Mouse (Mus musculus) heart, embryonic 11.5 days (tissue): ENCODE results near the gene Trio. TPM values are rescaled to one million over a fixed set of nuclear protein-coding genes. Genes with fewer than 3 reads are reported as not detected.

Experiments used
- ATAC-seq: fragments of 200-750 bp; cut with Nextera tagmentation; replicated peaks from 2 replicates; pipeline ENCODE4 v1.8.0; 2017; ENCODE audit warnings: moderate library complexity; ENCODE audit not compliant: insufficient number of reproducible peaks, low FRiP score, low TSS enrichment
- H3K27ac ChIP-seq: fragments of 300-500 bp; sonication (generic); 2 replicates; pipeline ENCODE4 v1.5.1; 2014; ENCODE audit warnings: mild to moderate bottlenecking, low read depth, low read length
- H3K27me3 ChIP-seq: fragments of 300-500 bp; sonication (generic); 2 replicates; pipeline ENCODE4 v1.6.1; 2014; ENCODE audit warnings: mild to moderate bottlenecking, low read length, mixed read lengths; ENCODE audit not compliant: control insufficient read depth, insufficient read depth
- H3K36me3 ChIP-seq: fragments of 300-500 bp; sonication (generic); 2 replicates; pipeline ENCODE4 v1.6.1; 2014; ENCODE audit warnings: mild to moderate bottlenecking, low read length, moderate library complexity, mixed read lengths; ENCODE audit not compliant: control insufficient read depth, insufficient read depth
- H3K4me1 ChIP-seq: fragments of 300-500 bp; sonication (generic); 2 replicates; pipeline ENCODE4 v1.6.1; 2014; ENCODE audit warnings: low read length; ENCODE audit not compliant: control insufficient read depth, insufficient read depth
- H3K4me2 ChIP-seq: fragments of 300-500 bp; sonication (generic); 2 replicates; pipeline ENCODE4 v1.6.1; 2014; ENCODE audit warnings: mild to moderate bottlenecking, moderate library complexity
- H3K4me3 ChIP-seq: fragments of 300-500 bp; sonication (generic); 2 replicates; pipeline ENCODE4 v1.5.1; 2014; ENCODE audit warnings: low read depth, low read length
- H3K9ac ChIP-seq: fragments of 300-500 bp; sonication (generic); 2 replicates; pipeline ENCODE4 v1.6.1; 2014; ENCODE audit warnings: mild to moderate bottlenecking, low read depth, low read length, moderate library complexity
- H3K9me3 ChIP-seq: fragments of 300-500 bp; sonication (generic); replicated peaks from 2 replicates; pipeline ENCODE4 v1.6.1; 2016; ENCODE audit warnings: low read length; ENCODE audit not compliant: control insufficient read depth
- WGBS: fragments of 180-500 bp; shearing (Covaris S2); extraction: QIAGEN DNeasy Blood & Tissue Kit; methylation state at CpG from one replicate; pipeline ENCODE4 v1.1.7; 2014; ENCODE audit not compliant: insufficient replicate concordance; 5-methylcytosine and 5-hydroxymethylcytosine counted together
- polyA plus RNA-seq: library from polyadenylated mRNA; unstranded; fragments of >200 nt; fragmentation: Nextera tagmentation; extraction: Ambion mirVana; gene quantifications from 2 replicates; pipeline ENCODE4 v1.2.1, GENCODE M21; 2014

Trio gene
- polyA plus RNA-seq, 1 experiment from 2014 or later, result 28.5 TPM

DNA sequence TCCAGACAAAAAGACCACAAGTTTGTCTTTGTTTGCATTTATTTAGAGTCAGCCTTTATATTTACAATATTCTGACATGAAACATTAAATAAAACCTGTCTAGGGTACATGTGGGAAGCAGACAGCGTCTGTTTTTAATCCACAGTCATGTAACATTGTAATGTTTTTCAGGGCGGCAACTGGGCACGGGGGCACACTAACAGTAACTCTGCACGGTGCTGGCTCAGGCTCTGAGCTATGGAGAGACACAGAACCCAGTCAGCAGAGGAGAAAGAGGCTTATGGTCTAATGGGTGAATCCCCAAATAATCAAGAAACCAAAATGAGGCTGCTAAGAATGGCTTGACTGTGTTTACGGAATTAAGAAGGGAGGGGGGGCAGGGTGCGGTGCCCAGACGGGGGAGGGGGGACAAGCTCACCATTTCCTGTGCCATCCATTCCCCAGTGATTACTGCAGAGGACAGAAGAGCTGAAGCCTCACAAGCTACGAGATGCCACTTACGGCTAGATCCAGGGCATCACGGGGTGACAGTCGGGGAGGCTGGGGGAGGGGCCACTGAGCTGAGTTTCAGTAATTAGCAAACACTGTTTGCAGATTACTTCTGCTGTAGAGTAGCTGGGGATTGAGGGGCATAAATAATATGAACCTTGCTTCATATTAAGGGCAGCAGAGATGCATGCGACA is 255.0 kb downstream of the Trio start:
- Histone ChIP-seq H3K36me3 (peaks cover 31% of the 10 kb centered on the region), H3K9me3 (no peaks in the 10 kb centered on the region), H3K27me3 (no peaks in the 10 kb centered on the region), H3K4me3 (no peak overlapping the region), H3K9ac (no peak overlapping the region), H3K27ac (no peak overlapping the region), H3K4me2 (no peak overlapping the region), H3K4me1 (peaks cover 4% of the 10 kb centered on the region)
- 72% methylated on average over 12 of the region's 12 CpGs for WGBS
- no peak for ATAC-seq

GRCm38 (mm10) chr15:27761416-27761815 is 264.2 kb downstream of the Trio start:
- no peak overlapping the region for H3K27ac ChIP-seq
- H3K36me3 ChIP-seq, result peaks cover 27% of the 10 kb centered on the region
- H3K4me1 ChIP-seq, result no peaks in the 10 kb centered on the region
- H3K9ac ChIP-seq, result no peak overlapping the region
- no peak overlapping the region for H3K4me2 ChIP-seq
- 83% methylated on average over 3 of the region's 3 CpGs for WGBS
- no peaks in the 10 kb centered on the region for H3K27me3 ChIP-seq
- no peak for ATAC-seq
- no peak overlapping the region for H3K4me3 ChIP-seq
- H3K9me3 ChIP-seq, result no peaks in the 10 kb centered on the region

GRCm38 (mm10) chr15:27760655-27761054 is 265.0 kb downstream of the Trio start:
- H3K4me2 ChIP-seq, result no peak overlapping the region
- ATAC-seq, result no peak
- H3K27ac ChIP-seq, result no peak overlapping the region
- no peaks in the 10 kb centered on the region for H3K27me3 ChIP-seq
- no peak overlapping the region for H3K4me3 ChIP-seq
- no peak overlapping the region for H3K9ac ChIP-seq
- peaks cover 32% of the 10 kb centered on the region for H3K36me3 ChIP-seq
- no peaks in the 10 kb centered on the region for H3K4me1 ChIP-seq
- H3K9me3 ChIP-seq, result no peaks in the 10 kb centered on the region
- 80% methylated on average over 1 of the region's 1 CpGs for whole genome bisulfite sequencing

DNA sequence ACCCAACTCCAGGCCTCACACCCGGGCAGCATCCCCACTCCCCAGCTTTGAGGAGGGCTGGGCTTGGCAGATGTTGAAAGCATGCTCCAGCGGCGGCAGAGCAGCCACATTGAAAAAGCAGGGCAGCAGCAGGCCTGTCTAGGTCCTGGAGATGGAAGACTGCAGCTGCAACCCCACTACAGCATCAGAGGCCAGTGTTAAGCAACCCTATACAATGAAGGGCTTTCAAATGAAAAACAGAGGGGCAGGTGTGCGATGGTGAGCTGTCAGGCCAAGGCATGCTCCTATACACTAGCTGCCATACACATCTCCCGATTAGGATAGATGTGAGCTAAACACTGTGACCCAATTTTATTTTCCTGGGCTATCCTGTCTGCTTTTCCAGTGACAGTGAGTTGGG is 265.8 kb downstream of the Trio start:
- Histone ChIP-seq H3K27ac (no peak overlapping the region), H3K9ac (no peak overlapping the region), H3K4me1 (no peaks in the 10 kb centered on the region), H3K36me3 (peaks cover 31% of the 10 kb centered on the region), H3K4me2 (no peak overlapping the region), H3K27me3 (no peaks in the 10 kb centered on the region), H3K4me3 (no peak overlapping the region), H3K9me3 (no peaks in the 10 kb centered on the region)
- 82% methylated on average over 5 of the region's 5 CpGs for WGBS
- ATAC-seq, result no peak

- ATAC-seq, result no peak
Measured at GRCm38 (mm10) chr15:27758680-27759079, 267.0 kb downstream of the Trio start.

DNA sequence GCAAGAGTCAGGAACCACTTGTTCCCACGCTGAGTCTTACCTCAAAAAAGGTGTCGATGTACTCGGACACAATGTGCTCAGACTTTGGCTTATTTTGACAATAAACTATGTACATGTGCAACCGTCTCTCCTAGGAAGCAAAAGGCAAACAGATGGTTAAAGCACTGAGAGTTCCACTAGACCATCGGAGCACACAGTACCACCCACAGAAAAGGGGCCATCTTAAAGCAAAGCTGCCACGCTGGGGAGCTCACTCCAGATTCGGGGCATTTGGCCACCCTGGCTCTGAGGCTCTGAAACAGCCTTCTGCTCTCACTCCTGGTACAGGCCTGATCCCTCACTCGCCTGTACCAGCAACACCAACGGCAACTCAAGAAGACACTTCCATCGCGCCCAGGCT is 269.2 kb downstream of the Trio start:
- no peak overlapping the region for H3K4me3 ChIP-seq
- no peaks in the 10 kb centered on the region for H3K9me3 ChIP-seq
- H3K4me1 ChIP-seq, result no peaks in the 10 kb centered on the region
- ATAC-seq, result no peak
- peaks cover 30% of the 10 kb centered on the region for H3K36me3 ChIP-seq
- no peak overlapping the region for H3K9ac ChIP-seq
- H3K27me3 ChIP-seq, result no peaks in the 10 kb centered on the region
- 88% methylated on average over 11 of the region's 11 CpGs for WGBS
- no peak overlapping the region for H3K27ac ChIP-seq
- H3K4me2 ChIP-seq, result no peak overlapping the region

More at GRCm38 (mm10) chr15:27758680-27759079, 267.0 kb downstream of the Trio start:
- 58% methylated on average over 6 of the region's 6 CpGs for WGBS
- H3K4me2 ChIP-seq, result no peak overlapping the region
- peaks cover 31% of the 10 kb centered on the region for H3K36me3 ChIP-seq
- H3K27me3 ChIP-seq, result no peaks in the 10 kb centered on the region
- no peak overlapping the region for H3K4me3 ChIP-seq
- H3K27ac ChIP-seq, result no peak overlapping the region
- H3K9me3 ChIP-seq, result no peaks in the 10 kb centered on the region
- H3K9ac ChIP-seq, result no peak overlapping the region
- H3K4me1 ChIP-seq, result no peaks in the 10 kb centered on the region

GRCm38 (mm10) chr15:27754571-27755260 is 270.9 kb downstream of the Trio start:
- 72% methylated on average over 7 of the region's 7 CpGs for WGBS
- H3K36me3 ChIP-seq, result peaks cover 35% of the 10 kb centered on the region
- H3K9me3 ChIP-seq, result no peaks in the 10 kb centered on the region
- no peak overlapping the region for H3K9ac ChIP-seq
- no peak for ATAC-seq
- no peak overlapping the region for H3K4me2 ChIP-seq
- no peaks in the 10 kb centered on the region for H3K27me3 ChIP-seq
- no peaks in the 10 kb centered on the region for H3K4me1 ChIP-seq
- no peak overlapping the region for H3K27ac ChIP-seq
- no peak overlapping the region for H3K4me3 ChIP-seq

DNA sequence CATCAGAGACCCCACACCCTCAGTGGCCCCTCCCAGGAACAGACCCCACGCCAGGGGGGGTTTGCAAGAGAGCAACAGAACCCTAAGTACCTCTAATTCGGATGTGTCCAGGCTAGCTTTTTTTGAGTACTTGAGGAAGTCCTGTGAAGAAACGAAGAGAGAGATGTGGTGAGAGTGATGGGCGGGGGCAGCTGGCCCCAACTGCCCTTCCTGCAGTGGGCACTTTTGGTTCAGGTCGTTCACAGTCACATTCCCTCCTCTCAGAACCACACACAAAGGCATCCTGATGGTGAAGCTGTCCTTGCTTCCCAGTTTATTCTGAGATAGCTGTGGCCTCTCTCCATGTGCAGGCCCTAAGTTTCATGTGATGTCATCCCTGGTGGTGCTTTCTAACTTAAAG is 271.7 kb downstream of the Trio start:
- no peaks in the 10 kb centered on the region for H3K9me3 ChIP-seq
- WGBS, result 73% methylated on average over 5 of the region's 5 CpGs
- H3K27me3 ChIP-seq, result no peaks in the 10 kb centered on the region
- H3K36me3 ChIP-seq, result peaks cover 39% of the 10 kb centered on the region
- ATAC-seq, result no peak
- H3K4me3 ChIP-seq, result no peak overlapping the region
- no peak overlapping the region for H3K4me2 ChIP-seq
- H3K9ac ChIP-seq, result no peak overlapping the region
- no peak overlapping the region for H3K27ac ChIP-seq
- no peaks in the 10 kb centered on the region for H3K4me1 ChIP-seq
